Mouse (Mus musculus) olfactory bulb, adult 2 months (tissue): Measurements from ENCODE around the gene Snx4. TPM values are rescaled to one million over a fixed set of nuclear protein-coding genes. Genes with fewer than 3 reads are reported as not detected.
"Not testable (repeated sequence)": the region's sequence is repeated elsewhere in the genome, so short reads cannot be mapped to it uniquely, and the experiment has no call there.

Source experiments
- H3K27ac ChIP-seq: fragments of 200-500 bp; 2 replicates; pipeline ENCODE4 v1.5.1; 2012; ENCODE audit warnings: low read depth, low read length; ENCODE audit not compliant: insufficient read depth
- H3K4me1 ChIP-seq: fragments of 200-500 bp; 2 replicates; pipeline ENCODE4 v1.6.1; 2012; ENCODE audit warnings: low read length; ENCODE audit not compliant: control insufficient read depth, insufficient read depth
- H3K4me3 ChIP-seq: fragments of 200-500 bp; 2 replicates; pipeline ENCODE4 v1.5.1; 2012; ENCODE audit warnings: mild to moderate bottlenecking, low read depth, low read length, moderate library complexity; ENCODE audit not compliant: insufficient read depth
- CTCF ChIP-seq: fragments of 200-500 bp; IDR thresholded peaks from 2 replicates; pipeline ENCODE4 v1.5.1; 2012; ENCODE audit warnings: low read depth, mild to moderate bottlenecking, low read length, moderate library complexity; ENCODE audit not compliant: insufficient read depth
- POLR2A ChIP-seq: fragments of 200-500 bp; IDR thresholded peaks from 2 replicates; pipeline ENCODE4 v1.6.1; 2012; ENCODE audit warnings: mild to moderate bottlenecking, low read depth, low read length, moderate library complexity; ENCODE audit not compliant: insufficient read depth
- WGBS: fragments of 180-500 bp; shearing (Covaris S2); methylation state at CpG from one replicate; pipeline ENCODE4 v1.1.7; 2018; 5-methylcytosine and 5-hydroxymethylcytosine counted together
- polyA plus RNA-seq: library from polyadenylated mRNA; stranded (reverse); fragments of >200 nt; gene quantifications from 2 replicates; pipeline ENCODE4 v1.2.4, GENCODE M21; 2012; ENCODE audit warnings: low replicate concordance; ENCODE audit not compliant: missing spikeins, insufficient read depth, insufficient read length

Snx4 gene
- not detected in 2 replicates for polyA plus RNA-seq

DNA sequence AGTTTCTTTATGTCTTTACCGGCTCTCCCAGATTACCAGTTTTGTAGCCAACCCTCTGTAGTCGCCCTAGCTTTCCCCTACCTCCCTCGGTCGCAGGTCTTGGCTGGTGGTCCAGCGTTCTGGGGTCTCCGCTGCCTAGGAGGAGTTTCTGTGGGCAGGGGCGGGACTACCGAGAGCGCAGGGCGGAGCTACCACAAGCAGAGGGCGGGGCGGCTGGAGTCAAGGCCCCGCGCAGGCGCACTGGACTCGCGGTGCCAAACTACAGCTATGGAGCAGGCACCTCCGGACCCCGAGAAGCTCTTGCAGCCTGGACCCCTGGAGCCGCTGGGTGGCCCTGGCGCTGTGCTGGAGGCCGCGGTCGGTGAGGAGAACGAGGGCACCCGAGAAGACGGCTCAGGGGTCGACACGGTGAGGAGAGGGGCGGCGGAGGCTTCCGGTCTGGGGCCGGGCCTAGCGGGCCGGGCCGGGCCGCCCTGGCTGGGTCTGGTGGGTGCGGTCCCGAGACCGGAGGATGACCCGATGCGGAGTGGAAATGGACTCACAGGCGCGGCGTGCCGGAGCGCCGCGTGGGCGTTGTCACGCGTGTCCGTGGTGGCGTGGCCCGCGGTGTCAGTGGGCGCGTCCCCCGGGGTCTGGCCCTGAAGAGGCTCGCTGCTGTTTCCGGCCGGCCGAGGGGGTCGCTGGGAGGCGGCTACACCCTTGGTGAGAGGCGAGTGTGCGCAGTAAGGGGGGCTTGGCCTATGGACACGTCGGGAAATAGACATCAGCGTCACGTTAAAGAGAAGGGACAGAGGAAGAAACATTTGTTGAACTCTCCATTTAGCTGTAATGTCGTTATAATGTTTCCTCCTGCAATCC lies at the start of gene Snx4:
TSS of gene Snx4 (plus strand) at position 249 of the 858 bp plus-strand sequence.
- Histone ChIP-seq H3K4me1 (peaks cover 5% of the 10 kb centered on the region; the same call in 1 of the 2 replicates), H3K27ac (0 out of 2 replicates have a peak within 1 kb of the TSS, but pooled peaks have one; percentile 31), H3K4me3 (peak within 1 kb of the TSS; percentile 82)
- WGBS = under 1% methylated on average over 72 of the region's 72 CpGs
- TF ChIP-seq POLR2A (peak; percentile 60), CTCF (no peak)

DNA sequence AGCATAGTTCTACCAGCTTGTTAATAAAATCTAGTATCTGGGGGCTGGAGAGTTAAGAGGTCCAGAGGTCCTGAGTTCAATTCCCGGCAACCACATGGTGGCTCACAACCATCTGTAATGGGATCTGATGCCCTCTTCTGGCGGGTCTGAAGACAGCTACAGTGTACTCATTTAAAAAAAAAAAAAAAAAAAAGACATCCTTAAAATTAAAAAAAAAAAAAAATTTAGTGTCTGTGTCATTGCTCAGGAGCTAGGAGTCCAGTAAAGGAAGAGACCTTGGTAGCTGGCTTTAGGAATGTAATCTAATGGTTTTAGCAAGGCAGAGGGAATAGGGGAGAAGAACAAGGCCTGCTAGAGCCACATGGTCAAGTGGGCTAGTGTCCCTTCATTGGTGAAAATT lies 40.4 kb upstream of the Snx4 start:
- Histone ChIP-seq H3K4me1 (no peaks in the 10 kb centered on the region; the same call in 1 of the 2 replicates), H3K27ac (no peak overlapping the region), H3K4me3 (no peak overlapping the region)
- WGBS = 89% methylated on average over 2 of the region's 2 CpGs
- TF ChIP-seq CTCF (no peak), POLR2A (no peak)

DNA sequence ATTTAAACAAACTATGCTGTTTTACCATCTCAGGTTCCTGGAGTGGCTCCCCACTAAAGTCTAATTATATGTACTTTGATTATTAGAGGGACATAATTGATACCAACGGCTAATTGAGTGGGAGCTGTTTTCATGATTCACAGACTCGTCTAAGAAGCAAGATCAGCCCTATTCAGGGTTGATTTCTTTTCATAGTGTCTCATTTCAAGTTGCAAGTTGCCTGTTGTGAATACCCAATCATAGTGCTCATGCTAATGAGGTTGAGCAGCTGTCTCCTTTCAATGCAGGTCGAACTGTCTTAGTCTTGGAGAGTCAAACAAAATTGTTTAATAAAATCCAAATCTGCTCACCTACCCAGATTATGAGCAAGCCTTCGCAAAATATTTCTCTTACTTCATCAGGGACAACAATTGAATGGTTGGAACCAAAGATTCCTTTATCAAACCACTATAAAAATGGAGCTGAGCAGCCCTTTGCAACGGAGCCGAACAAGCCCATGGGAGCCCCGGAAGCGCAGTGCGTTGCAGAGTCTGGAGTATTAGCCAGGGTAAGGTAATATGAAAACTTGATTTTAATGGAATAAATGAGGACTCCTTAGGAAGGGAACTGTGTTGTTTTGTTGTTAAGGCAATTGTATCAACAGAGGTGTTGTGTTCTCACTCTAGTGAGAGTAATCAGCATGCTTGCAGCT lies 34.8 kb upstream of the Snx4 start:
- Histone ChIP-seq H3K4me3 (no peak overlapping the region), H3K27ac (peak overlapping the region; percentile 25; the same call in 1 of the 2 replicates), H3K4me1 (peaks cover 3% of the 10 kb centered on the region; the same call in 1 of the 2 replicates)
- TF ChIP-seq POLR2A (no peak), CTCF (no peak)
- 32% methylated on average over 9 of the region's 9 CpGs for WGBS

DNA sequence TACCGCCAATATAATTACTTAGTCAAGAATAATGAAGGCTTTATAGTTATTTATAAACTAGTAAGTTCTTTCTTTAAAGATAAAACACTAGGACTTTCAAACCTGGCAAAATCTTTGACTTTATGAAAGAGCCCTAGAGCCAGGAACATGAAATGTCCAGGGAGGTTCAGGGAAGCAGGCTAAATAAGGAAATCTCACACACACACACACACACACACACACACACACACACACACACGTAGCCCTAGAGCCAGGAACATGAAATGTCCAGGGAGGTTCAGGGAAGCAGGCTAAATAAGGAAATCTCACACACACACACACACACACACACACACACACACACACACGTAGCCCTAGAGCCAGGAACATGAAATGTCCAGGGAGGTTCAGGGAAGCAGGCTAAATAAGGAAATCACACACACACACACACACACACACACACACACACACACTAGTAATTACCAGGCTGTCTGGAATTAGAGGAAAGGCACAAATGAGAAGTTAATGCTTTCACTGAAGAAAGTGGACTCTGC lies 33.6 kb upstream of the Snx4 start:
- 25% methylated on average over 3 of the region's 3 CpGs for WGBS
- not testable (repeated sequence) for H3K4me3 ChIP-seq, H3K4me1 ChIP-seq, H3K27ac ChIP-seq

DNA sequence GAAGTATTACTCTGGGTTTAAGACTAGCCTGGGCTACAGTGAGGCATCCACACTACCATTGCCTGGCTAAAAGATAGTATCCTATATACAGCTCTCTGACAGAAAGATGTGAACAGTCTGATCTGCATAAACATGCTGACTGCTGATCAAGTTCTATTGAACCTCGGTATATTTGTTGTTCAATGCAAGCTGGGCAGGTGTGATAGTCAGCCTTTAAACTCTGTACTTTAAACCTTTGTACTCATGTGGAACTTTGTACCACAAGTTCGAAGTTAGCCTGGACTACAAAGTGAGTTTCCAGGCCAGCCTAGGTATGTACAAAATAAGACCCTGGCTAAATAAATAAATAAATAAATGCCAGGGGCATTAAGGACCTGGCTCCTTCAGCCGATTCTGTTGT lies 28.8 kb upstream of the Snx4 start:
- Histone ChIP-seq H3K27ac (no peak overlapping the region), H3K4me1 (no peaks in the 10 kb centered on the region), H3K4me3 (no peak overlapping the region)
- 88% methylated on average over 3 of the region's 3 CpGs for WGBS
- TF ChIP-seq CTCF (no peak), POLR2A (no peak)

DNA sequence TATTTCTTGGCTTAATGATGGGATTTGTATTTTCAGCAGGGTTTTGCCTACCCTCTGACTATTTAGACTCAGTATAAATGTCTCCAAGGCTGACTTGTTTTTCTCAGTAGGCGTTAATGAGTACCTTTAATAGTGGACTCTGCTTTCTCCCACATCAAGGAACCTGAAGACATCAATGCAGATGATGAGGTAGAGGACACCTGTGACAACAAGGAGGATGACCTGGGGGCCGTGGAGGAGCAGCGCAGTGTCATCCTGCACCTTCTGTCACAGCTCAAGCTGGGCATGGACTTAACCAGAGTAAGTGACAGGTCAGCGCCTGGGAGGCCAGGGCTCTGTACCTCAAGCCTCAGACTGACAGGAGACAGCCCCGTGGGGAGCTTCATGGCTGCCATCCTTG lies 26.9 kb upstream of the Snx4 start:
- Histone ChIP-seq H3K4me3 (no peak overlapping the region), H3K4me1 (no peaks in the 10 kb centered on the region), H3K27ac (no peak overlapping the region)
- TF ChIP-seq CTCF (no peak), POLR2A (no peak)
- WGBS = 87% methylated on average over 5 of the region's 5 CpGs

DNA sequence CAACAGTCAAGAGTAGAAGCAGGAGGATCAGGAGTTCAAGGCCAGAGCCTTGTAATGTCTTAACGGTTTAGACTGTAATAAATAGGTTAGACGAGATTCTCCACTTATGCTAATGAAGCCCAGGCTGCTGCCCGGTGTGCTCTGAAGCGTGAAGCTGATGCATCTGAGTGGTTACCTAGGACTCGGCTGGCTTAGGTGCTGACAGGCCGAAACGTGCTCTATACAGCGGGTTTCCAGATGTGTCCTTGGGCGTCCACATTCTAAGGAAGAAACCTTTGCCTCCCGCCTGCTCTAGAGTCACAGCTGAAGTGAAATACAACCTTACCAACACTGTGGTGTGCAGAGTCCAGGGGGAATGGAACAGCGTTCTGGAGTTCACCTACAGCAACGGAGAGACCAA lies 17.1 kb upstream of the Snx4 start:
- no peak overlapping the region for H3K27ac ChIP-seq
- no peaks in the 10 kb centered on the region for H3K4me1 ChIP-seq
- no peak overlapping the region for H3K4me3 ChIP-seq
- TF ChIP-seq CTCF (no peak), POLR2A (no peak)
- WGBS = 75% methylated on average over 12 of the region's 12 CpGs

DNA sequence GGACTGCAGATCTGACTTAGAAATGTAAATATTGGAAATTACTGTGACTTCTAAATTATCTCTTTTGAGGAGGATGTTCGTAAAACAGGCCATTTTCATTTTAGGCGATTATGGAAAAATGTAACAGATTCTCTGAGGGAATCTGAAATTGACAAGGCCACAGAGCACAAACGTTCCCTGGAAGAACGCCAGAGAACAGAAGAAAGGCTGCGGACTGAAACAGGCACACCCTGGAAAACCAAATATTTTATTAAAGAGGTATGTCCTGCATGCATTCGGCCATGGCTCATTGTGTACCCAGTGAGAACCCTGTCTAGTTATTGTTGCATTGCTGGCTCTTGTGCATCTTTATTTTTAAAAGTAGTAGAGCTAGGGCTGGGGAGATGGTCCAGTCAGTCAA lies 15.1 kb upstream of the Snx4 start:
- Histone ChIP-seq H3K4me1 (no peaks in the 10 kb centered on the region), H3K4me3 (no peak overlapping the region), H3K27ac (no peak overlapping the region)
- no peak for TF ChIP-seq POLR2A
- TF ChIP-seq CTCF = no peak
- WGBS = 74% methylated on average over 6 of the region's 6 CpGs

DNA sequence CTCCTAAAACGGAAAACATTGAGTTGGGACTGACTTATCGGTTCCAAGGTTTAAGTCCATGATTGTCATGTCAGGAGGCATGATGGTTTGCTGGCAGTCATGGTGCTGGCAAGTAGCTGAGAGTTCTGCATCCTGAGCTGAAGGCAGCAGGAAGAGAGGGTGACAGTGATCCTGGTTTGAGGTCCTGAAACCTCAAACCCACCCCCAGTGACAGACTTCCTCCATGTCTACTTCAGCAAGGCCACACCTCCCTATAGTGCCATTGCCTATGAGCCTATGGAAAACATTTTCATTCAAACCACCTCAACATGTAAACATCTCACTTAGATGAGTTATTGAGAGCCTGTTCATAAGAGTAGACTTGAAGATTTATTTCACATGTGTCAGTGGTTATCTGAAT lies 11.9 kb upstream of the Snx4 start:
- H3K4me3 ChIP-seq = no peak overlapping the region
- H3K4me1 ChIP-seq = no peaks in the 10 kb centered on the region
- TF ChIP-seq POLR2A (no peak), CTCF (no peak)
- 89% methylated on average over 2 of the region's 2 CpGs for WGBS
- H3K27ac ChIP-seq = no peak overlapping the region
